Mouse (Mus musculus) kidney, adult 2 months (tissue): Measurements from ENCODE around the gene Znrf4. TPM values are rescaled to one million over a fixed set of nuclear protein-coding genes. Genes with fewer than 3 reads are reported as not detected.

Experiments used
- DNase-seq: peaks from one replicate; pipeline ENCODE4 v3.0.0; 2021
- H3K27ac ChIP-seq: fragments of 200-500 bp; 2 replicates; pipeline ENCODE4 v1.5.1; 2012; ENCODE audit warnings: low read depth, low read length, control low read depth, inconsistent platforms; ENCODE audit not compliant: insufficient read depth
- H3K27me3 ChIP-seq: fragments of 200-500 bp; replicated peaks from 2 replicates; pipeline ENCODE4 v1.6.1; 2012; ENCODE audit warnings: mild to moderate bottlenecking, moderate library complexity, low read length, inconsistent platforms; ENCODE audit not compliant: control insufficient read depth, insufficient read depth
- H3K36me3 ChIP-seq: fragments of 200-500 bp; 2 replicates; pipeline ENCODE4 v1.6.1; 2012; ENCODE audit warnings: mild to moderate bottlenecking, moderate library complexity, low read length, inconsistent platforms; ENCODE audit not compliant: control insufficient read depth, insufficient read depth
- H3K4me1 ChIP-seq: fragments of 200-500 bp; 2 replicates; pipeline ENCODE4 v1.6.1; 2011; ENCODE audit warnings: low read length; ENCODE audit not compliant: control insufficient read depth, insufficient read depth
- H3K4me3 ChIP-seq: fragments of 200-500 bp; 2 replicates; pipeline ENCODE4 v1.5.1; 2011; ENCODE audit warnings: mild to moderate bottlenecking, low read depth, low read length, control low read depth; ENCODE audit not compliant: insufficient read depth
- CTCF ChIP-seq: fragments of 200-500 bp; conservative IDR thresholded peaks from 2 replicates; pipeline ENCODE4 v1.5.1; 2011; ENCODE audit warnings: low read depth, mild to moderate bottlenecking, control low read depth, low read length, moderate library complexity, mixed read lengths; ENCODE audit not compliant: insufficient read depth, insufficient read length
- POLR2A ChIP-seq: fragments of 200-500 bp; IDR thresholded peaks from one replicate; pipeline ENCODE4 v1.6.1; 2011; ENCODE audit warnings: low read depth, low read length, control low read depth
- WGBS: fragments of 180-500 bp; shearing (Covaris S2); methylation state at CpG from one replicate; pipeline ENCODE4 v1.1.7; 2018; 5-methylcytosine and 5-hydroxymethylcytosine counted together
- polyA plus RNA-seq: library from polyadenylated mRNA; depleted of rRNA; stranded (reverse); fragments of >200 nt; gene quantifications from 2 replicates; pipeline ENCODE4 v1.2.3, GENCODE M21; 2012

Znrf4 gene
- polyA plus RNA-seq, 1 experiment, result 0.17 TPM

- H3K4me3 ChIP-seq, result no peak overlapping the region
- no peak overlapping the region for H3K27ac ChIP-seq
- H3K36me3 ChIP-seq, result no peaks in the 10 kb centered on the region
- 99% methylated on average over 9 of the region's 9 CpGs for WGBS
- H3K27me3 ChIP-seq, result no peaks in the 10 kb centered on the region
- no peak for DNase-seq
- H3K4me1 ChIP-seq, result no peaks in the 10 kb centered on the region
- TF ChIP-seq POLR2A (no peak), CTCF (no peak)
Measured at GRCm38 (mm10) chr17:56468380-56468779, 43.9 kb downstream of the Znrf4 start.

- no peak overlapping the region for H3K4me3 ChIP-seq
- no peaks in the 10 kb centered on the region for H3K36me3 ChIP-seq
- H3K27ac ChIP-seq, result no peak overlapping the region
- H3K27me3 ChIP-seq, result no peaks in the 10 kb centered on the region
- WGBS, result 39% methylated on average over 7 of the region's 7 CpGs
- DNase-seq, result peak; percentile 68
- TF ChIP-seq POLR2A (no peak), CTCF (no peak)
- H3K4me1 ChIP-seq, result no peaks in the 10 kb centered on the region
Measured at GRCm38 (mm10) chr17:56467456-56467884, 44.8 kb downstream of the Znrf4 start.

GRCm38 (mm10) chr17:56466747-56467146 lies 45.5 kb downstream of the Znrf4 start:
- no peaks in the 10 kb centered on the region for H3K27me3 ChIP-seq

GRCm38 (mm10) chr17:56464817-56465216 lies 47.4 kb downstream of the Znrf4 start:
- H3K4me1 ChIP-seq, result no peaks in the 10 kb centered on the region
- 66% methylated on average over 7 of the region's 7 CpGs for WGBS
- DNase-seq, result peak; percentile 34

More at GRCm38 (mm10) chr17:56466747-56467146, 45.5 kb downstream of the Znrf4 start:
- no peaks in the 10 kb centered on the region for H3K4me1 ChIP-seq
- WGBS, result 64% methylated on average over 6 of the region's 6 CpGs
- no peak overlapping the region for H3K4me3 ChIP-seq
- no peak for DNase-seq
- no peak for TF ChIP-seq CTCF
- TF ChIP-seq POLR2A, result no peak
- H3K27ac ChIP-seq, result no peak overlapping the region
- no peaks in the 10 kb centered on the region for H3K36me3 ChIP-seq

GRCm38 (mm10) chr17:56464345-56464744 lies 47.9 kb downstream of the Znrf4 start:
- Histone ChIP-seq H3K36me3 (no peaks in the 10 kb centered on the region), H3K4me3 (no peak overlapping the region), H3K4me1 (no peaks in the 10 kb centered on the region), H3K27me3 (no peaks in the 10 kb centered on the region), H3K27ac (no peak overlapping the region)
- TF ChIP-seq POLR2A, result no peak
- TF ChIP-seq CTCF, result no peak
- no peak for DNase-seq
- WGBS, result 70% methylated on average over 2 of the region's 2 CpGs

More at GRCm38 (mm10) chr17:56464817-56465216, 47.4 kb downstream of the Znrf4 start:
- no peak for TF ChIP-seq POLR2A
- Histone ChIP-seq H3K27ac (no peak overlapping the region), H3K4me3 (no peak overlapping the region), H3K27me3 (no peaks in the 10 kb centered on the region), H3K36me3 (no peaks in the 10 kb centered on the region)

- Histone ChIP-seq H3K4me3 (no peak overlapping the region), H3K4me1 (no peaks in the 10 kb centered on the region), H3K36me3 (no peaks in the 10 kb centered on the region), H3K27me3 (no peaks in the 10 kb centered on the region), H3K27ac (no peak overlapping the region)
- no peak for DNase-seq
- TF ChIP-seq POLR2A (no peak), CTCF (no peak)
- WGBS, result 49% methylated on average over 1 of the region's 1 CpGs
Measured at GRCm38 (mm10) chr17:56463500-56463899, 48.7 kb downstream of the Znrf4 start.

- H3K27me3 ChIP-seq, result no peaks in the 10 kb centered on the region
- no peak for DNase-seq
- TF ChIP-seq POLR2A (no peak), CTCF (no peak)
- no peaks in the 10 kb centered on the region for H3K4me1 ChIP-seq
- peak overlapping the region; percentile 33 for H3K4me3 ChIP-seq
- 14% methylated on average over 17 of the region's 17 CpGs for WGBS
- no peak overlapping the region; the same call in 1 of the 2 replicates for H3K27ac ChIP-seq
- H3K36me3 ChIP-seq, result no peaks in the 10 kb centered on the region
Measured at GRCm38 (mm10) chr17:56462835-56463455, 49.3 kb downstream of the Znrf4 start.
